Mouse (Mus musculus): ENCODE results near the gene Mrpl35.

Mrpl35 gene

DNA sequence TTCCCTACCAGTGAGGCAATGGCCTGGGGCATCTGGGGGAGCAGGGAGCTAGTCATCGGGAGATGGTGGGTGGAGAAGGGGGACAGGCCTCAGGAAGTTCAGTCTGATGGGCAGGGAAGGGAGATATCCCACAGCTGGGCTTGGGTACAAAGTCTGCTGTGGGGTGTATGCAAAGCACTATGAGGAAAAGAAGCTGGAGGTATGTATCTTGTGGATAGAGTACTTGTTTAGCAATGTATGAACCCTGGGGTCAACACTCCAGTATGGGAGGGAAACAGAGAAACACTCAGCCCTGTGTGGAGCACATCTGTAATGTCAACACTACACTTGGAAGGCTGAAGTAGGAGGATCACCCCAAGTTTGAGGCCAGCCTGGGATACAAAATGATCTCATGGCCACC, 20.1 kb downstream of the Mrpl35 start:
- no peak for TF ChIP-seq GATA4 (IDR thresholded peaks at IDR 0.05; ENCODE audit: insufficient replicate concordance, low read length)

DNA sequence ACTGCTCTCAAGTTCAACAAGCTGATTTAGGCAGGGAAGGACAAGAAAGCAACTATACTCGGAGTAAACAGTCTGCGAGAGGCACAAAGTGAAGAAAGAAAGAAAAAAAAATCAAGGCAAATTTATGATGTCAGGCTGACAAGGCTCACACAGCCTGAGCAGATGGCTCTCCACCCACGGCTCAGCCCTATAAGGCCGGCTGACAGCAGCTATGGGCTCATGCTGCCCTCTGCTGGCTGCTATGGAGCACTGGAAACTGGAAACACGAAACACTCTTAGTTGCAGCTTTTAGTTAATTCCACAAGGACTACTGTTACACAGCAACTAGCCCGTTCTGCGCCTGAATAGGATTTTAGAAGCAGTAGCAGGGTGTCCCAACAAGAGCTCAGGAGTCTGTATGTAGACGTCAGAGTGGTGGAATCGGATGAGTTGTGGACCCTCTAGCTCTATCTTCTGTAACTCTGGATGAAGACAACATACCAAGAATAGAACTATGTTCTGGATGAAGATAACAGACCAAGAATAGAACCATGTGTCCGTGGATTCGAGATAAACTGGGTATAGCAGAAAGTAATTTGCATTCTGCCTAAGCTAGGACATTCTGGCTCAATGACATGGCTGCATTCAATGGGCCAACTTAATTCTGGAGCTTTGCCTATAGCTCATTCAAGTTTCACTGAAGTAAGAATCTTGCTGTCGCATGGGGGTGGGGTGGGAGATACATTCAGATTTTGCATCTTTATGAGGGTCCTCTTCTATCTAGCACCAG, 22.5 kb downstream of the Mrpl35 start:
- no peak for TF ChIP-seq GATA4 (IDR thresholded peaks at IDR 0.05; ENCODE audit: insufficient replicate concordance, low read length)

DNA sequence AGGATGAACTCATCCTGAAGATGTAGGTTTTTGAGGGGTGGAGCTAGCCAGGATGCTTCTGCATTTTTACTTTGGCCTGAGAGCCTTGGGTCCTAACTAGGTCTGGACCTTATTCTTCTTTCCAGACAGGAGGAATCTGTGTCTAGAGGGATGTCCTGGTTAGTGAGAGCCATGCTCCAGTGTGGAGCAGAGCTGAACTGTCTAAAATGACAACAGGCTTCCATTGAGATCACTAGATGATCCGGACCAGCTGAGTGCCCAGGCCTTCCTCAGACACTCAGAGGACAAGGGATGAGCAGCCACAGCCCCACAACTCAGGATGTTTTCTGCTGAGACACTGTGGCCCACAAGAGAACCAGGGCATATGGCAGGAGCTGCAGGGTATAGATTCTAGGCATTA, 23.2 kb downstream of the Mrpl35 start:
- no peak for TF ChIP-seq GATA4 (IDR thresholded peaks at IDR 0.05; ENCODE audit: insufficient replicate concordance, low read length)

GRCm38 (mm10) chr6:71801714-71802094, 25.1 kb downstream of the Mrpl35 start:
- no peak for TF ChIP-seq GATA4 (IDR thresholded peaks at IDR 0.05; ENCODE audit: insufficient replicate concordance, low read length)

DNA sequence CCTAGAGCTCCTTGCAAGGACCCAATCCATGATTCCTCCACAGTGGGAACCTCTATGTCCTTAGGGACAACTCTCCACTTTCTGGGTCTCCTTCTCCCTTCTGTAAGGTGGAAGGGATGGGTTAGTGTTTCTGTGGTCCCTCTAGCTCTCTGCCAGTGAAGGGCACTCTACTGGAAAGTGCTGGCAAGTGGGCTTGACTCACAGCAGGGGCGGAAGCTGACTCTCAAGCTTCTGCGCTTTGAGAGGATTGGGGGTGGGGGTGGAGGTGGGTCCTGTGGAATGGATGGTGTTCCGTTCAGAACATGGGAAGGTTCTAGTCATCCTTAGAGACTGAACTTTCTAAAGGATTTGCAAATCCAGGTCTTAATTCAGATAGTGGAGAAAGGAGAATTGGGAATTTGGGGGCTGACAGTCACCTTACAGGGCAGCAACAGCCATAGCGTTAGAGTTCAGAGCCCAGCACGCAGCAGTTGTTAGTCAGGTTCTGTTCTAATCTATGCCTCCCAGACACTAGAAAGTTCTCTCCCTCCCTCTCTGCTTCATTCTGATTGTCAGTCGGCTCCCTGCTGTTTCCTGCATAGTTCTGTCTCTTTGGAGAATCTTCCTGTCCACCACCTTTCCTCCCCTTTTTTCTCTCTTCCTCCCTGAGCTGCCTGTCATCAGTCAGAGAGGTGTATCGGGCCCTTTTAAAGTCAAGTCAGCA, 25.6 kb downstream of the Mrpl35 start:
- no peak for TF ChIP-seq GATA4 (IDR thresholded peaks at IDR 0.05; ENCODE audit: insufficient replicate concordance, low read length)

- no peak for TF ChIP-seq GATA4 (IDR thresholded peaks at IDR 0.05; ENCODE audit: insufficient replicate concordance, low read length)
Observed at GRCm38 (mm10) chr6:71799391-71799790, 27.4 kb downstream of the Mrpl35 start.

DNA sequence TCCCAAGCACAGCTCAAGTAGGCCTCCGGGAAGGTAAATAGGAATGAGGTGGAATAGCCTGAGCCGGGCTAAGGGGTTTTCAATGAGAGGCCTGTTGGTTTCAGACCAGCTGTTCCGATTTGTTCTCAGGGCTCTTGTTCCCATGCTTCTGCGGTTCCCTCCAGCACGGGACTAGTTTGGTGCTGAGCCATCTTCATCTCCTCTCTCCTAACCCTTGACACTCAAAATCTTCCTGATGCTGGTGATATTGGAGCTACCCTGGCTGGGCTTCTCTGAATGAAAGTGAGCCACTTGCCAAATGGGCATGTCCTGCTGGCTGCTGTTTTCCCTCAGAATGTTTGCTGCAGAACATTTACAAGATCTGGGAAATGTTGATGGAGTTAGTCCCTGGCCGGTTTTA, 35.0 kb downstream of the Mrpl35 start:
- no peak for TF ChIP-seq GATA4 (IDR thresholded peaks at IDR 0.05; ENCODE audit: insufficient replicate concordance, low read length)

- TF ChIP-seq GATA4 (IDR thresholded peaks at IDR 0.05; ENCODE audit: insufficient replicate concordance, low read length) = no peak
Observed at GRCm38 (mm10) chr6:71788348-71788747, 38.4 kb downstream of the Mrpl35 start.

- no peak for TF ChIP-seq GATA4 (IDR thresholded peaks at IDR 0.05; ENCODE audit: insufficient replicate concordance, low read length)
Observed at GRCm38 (mm10) chr6:71783165-71783564, 43.6 kb downstream of the Mrpl35 start.

DNA sequence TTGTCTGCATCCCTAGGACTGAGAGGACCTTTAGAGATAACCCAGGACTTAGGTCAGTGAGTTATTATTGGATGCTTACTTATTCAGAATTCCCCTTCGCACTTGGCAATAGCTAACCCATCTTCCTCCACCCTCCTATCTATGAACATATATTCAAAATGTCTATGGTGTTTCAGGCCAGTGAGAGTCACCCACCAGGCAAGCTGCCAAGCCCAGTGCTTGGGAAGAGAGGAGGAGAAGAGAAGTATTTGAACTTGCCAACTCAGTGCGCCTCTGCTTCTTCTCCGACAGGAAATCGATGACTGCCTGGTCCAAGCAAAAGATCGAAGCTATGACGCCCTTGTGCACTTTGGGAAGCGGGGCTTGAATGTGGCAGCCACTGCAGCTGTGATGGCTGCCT, 46.3 kb downstream of the Mrpl35 start:
- no peak for TF ChIP-seq GATA4 (IDR thresholded peaks at IDR 0.05; ENCODE audit: insufficient replicate concordance, low read length)

DNA sequence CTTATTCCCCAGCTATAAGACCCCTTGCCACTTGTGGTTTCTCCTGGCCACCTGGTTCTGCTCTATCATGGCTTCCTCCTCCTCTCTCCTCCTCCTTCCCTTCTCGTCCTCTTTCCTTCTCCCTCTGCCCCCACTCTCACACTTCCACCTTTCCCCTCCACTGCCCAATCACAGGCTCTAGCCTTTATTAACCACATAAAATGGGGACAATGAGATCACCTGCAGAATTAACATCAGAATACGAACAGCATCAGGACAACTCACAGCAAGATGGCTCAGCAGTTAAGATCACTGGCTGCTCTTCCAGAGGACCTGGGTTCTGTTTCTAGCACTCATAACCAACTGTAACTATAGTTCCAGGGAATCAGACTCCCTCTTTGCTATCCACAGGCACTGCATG, 46.9 kb downstream of the Mrpl35 start:
- no peak for TF ChIP-seq GATA4 (IDR thresholded peaks at IDR 0.05; ENCODE audit: insufficient replicate concordance, low read length)

- no peak for TF ChIP-seq GATA4 (IDR thresholded peaks at IDR 0.05; ENCODE audit: insufficient replicate concordance, low read length)
Observed at GRCm38 (mm10) chr6:71778016-71778415, 48.8 kb downstream of the Mrpl35 start.

GRCm38 (mm10) chr6:71772636-71773208, 54.0 kb downstream of the Mrpl35 start:
- no peak for TF ChIP-seq GATA4 (IDR thresholded peaks at IDR 0.05; ENCODE audit: insufficient replicate concordance, low read length)

GRCm38 (mm10) chr6:71772156-71772555, 54.6 kb downstream of the Mrpl35 start:
- no peak for TF ChIP-seq GATA4 (IDR thresholded peaks at IDR 0.05; ENCODE audit: insufficient replicate concordance, low read length)

DNA sequence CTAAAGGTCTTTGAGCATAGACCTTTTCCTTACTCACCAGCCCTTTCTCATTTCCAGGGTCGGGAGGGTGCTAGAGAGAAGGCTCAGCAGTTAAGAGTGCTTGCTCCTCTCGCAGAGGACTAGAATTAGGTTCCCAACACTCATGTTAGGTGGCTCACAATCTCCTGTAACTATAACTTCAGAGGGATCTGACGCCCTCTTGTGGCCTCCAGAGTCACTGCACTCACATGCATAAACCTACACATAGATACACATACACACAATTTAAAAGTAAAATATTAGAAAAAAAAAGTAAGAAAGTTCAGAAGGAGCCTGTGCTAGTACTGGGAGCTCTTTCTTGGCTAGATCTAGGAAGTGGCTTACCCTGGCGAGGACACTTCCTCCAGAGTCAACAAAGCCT, 55.5 kb downstream of the Mrpl35 start:
- no peak for TF ChIP-seq GATA4 (IDR thresholded peaks at IDR 0.05; ENCODE audit: insufficient replicate concordance, low read length)

DNA sequence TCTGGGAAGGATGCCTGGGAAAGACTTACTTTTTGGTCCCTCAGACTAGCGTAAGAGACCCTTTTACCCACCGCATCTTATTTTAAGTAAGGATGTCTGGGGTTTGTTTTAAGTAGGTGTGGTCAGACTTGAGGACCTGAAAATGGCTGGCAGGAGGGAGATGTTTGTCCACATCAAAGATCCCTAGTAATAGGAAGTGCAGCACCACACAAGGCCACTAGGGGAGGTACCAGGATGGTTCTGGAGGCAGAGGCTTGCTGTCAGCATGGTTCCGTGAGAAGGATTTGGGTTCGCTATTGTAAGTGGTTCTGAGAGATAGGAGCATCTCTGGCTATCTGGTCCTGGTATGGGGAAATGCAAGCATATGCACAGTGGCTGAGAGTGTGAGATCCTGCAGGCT, 55.9 kb downstream of the Mrpl35 start:
- TF ChIP-seq GATA4 (IDR thresholded peaks at IDR 0.05; ENCODE audit: insufficient replicate concordance, low read length) = no peak
